Mouse (Mus musculus) heart, embryonic 11.5 days (tissue): Measurements from ENCODE around the gene Nptxr. TPM values are rescaled to one million over a fixed set of nuclear protein-coding genes. Genes with fewer than 3 reads are reported as not detected.

Source experiments
- ATAC-seq: fragments of 200-750 bp; cut with Nextera tagmentation; replicated peaks from 2 replicates; pipeline ENCODE4 v1.8.0; 2017; ENCODE audit warnings: moderate library complexity; ENCODE audit not compliant: insufficient number of reproducible peaks, low FRiP score, low TSS enrichment
- H3K27ac ChIP-seq: fragments of 300-500 bp; sonication (generic); 2 replicates; pipeline ENCODE4 v1.5.1; 2014; ENCODE audit warnings: mild to moderate bottlenecking, low read depth, low read length
- H3K27me3 ChIP-seq: fragments of 300-500 bp; sonication (generic); 2 replicates; pipeline ENCODE4 v1.6.1; 2014; ENCODE audit warnings: mild to moderate bottlenecking, low read length, mixed read lengths; ENCODE audit not compliant: control insufficient read depth, insufficient read depth
- H3K36me3 ChIP-seq: fragments of 300-500 bp; sonication (generic); 2 replicates; pipeline ENCODE4 v1.6.1; 2014; ENCODE audit warnings: mild to moderate bottlenecking, low read length, moderate library complexity, mixed read lengths; ENCODE audit not compliant: control insufficient read depth, insufficient read depth
- H3K4me1 ChIP-seq: fragments of 300-500 bp; sonication (generic); 2 replicates; pipeline ENCODE4 v1.6.1; 2014; ENCODE audit warnings: low read length; ENCODE audit not compliant: control insufficient read depth, insufficient read depth
- H3K4me2 ChIP-seq: fragments of 300-500 bp; sonication (generic); 2 replicates; pipeline ENCODE4 v1.6.1; 2014; ENCODE audit warnings: mild to moderate bottlenecking, moderate library complexity
- H3K4me3 ChIP-seq: fragments of 300-500 bp; sonication (generic); 2 replicates; pipeline ENCODE4 v1.5.1; 2014; ENCODE audit warnings: low read depth, low read length
- H3K9ac ChIP-seq: fragments of 300-500 bp; sonication (generic); 2 replicates; pipeline ENCODE4 v1.6.1; 2014; ENCODE audit warnings: mild to moderate bottlenecking, low read depth, low read length, moderate library complexity
- H3K9me3 ChIP-seq: fragments of 300-500 bp; sonication (generic); replicated peaks from 2 replicates; pipeline ENCODE4 v1.6.1; 2016; ENCODE audit warnings: low read length; ENCODE audit not compliant: control insufficient read depth
- WGBS: fragments of 180-500 bp; shearing (Covaris S2); extraction: QIAGEN DNeasy Blood & Tissue Kit; methylation state at CpG from one replicate; pipeline ENCODE4 v1.1.7; 2014; ENCODE audit not compliant: insufficient replicate concordance; 5-methylcytosine and 5-hydroxymethylcytosine counted together
- polyA plus RNA-seq: library from polyadenylated mRNA; unstranded; fragments of >200 nt; fragmentation: Nextera tagmentation; extraction: Ambion mirVana; gene quantifications from 2 replicates; pipeline ENCODE4 v1.2.1, GENCODE M21; 2014

Nptxr gene
- polyA plus RNA-seq, 1 experiment from 2014 or later, result 0.83 TPM

DNA sequence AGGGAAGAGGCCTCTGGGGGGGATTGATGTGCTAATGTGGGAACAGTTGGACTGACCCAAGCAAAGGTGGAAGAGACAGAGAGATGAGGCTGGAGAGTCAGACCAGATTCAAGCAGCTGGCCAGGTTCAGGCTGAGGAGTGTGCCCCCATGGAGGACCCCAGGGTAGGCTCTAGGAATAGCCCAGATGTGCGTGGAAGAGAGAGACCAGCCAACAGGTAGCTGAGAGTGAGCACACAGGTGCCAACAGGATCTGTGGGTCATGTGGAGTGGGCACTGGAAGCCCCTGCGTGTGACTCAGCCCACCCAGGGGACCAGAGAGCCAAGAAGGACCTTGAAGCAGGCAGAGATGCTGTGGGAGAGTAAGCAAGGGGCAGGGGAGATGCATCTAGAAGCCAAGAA, 2.9 kb downstream of the Nptxr start:
- Histone ChIP-seq H3K4me1 (peaks cover 8% of the 10 kb centered on the region; the same call in 1 of the 2 replicates), H3K4me2 (no peak overlapping the region), H3K4me3 (no peak overlapping the region), H3K27ac (no peak overlapping the region), H3K36me3 (no peaks in the 10 kb centered on the region), H3K9me3 (no peaks in the 10 kb centered on the region), H3K27me3 (peaks cover 71% of the 10 kb centered on the region), H3K9ac (no peak overlapping the region)
- no peak for ATAC-seq
- 61% methylated on average over 2 of the region's 2 CpGs for WGBS

DNA sequence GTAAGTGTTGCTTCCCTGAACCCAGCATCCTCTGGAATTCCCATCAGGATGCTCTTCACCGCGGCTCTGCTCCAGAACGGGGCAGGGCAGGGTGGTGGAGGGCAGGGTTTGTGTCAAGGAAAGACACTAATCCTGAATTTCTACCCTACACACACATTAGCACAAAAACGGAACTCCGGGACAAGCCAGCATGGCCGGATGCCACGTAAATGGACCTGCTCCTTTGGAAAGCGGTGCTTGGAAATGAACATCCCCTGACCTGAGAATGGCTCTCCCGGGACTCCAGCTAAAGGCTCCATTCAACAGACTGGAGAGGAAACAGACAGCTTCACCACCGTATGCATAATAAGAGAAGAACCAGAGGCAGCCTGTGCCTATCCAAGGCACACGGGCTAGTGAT, 3.9 kb downstream of the Nptxr start:
- H3K9me3 ChIP-seq, result no peaks in the 10 kb centered on the region
- H3K36me3 ChIP-seq, result no peaks in the 10 kb centered on the region
- no peak overlapping the region for H3K4me2 ChIP-seq
- H3K27ac ChIP-seq, result no peak overlapping the region
- peaks cover 8% of the 10 kb centered on the region; the same call in 1 of the 2 replicates for H3K4me1 ChIP-seq
- 53% methylated on average over 11 of the region's 11 CpGs for WGBS
- peaks cover 62% of the 10 kb centered on the region for H3K27me3 ChIP-seq
- H3K9ac ChIP-seq, result no peak overlapping the region
- no peak for ATAC-seq
- H3K4me3 ChIP-seq, result no peak overlapping the region

DNA sequence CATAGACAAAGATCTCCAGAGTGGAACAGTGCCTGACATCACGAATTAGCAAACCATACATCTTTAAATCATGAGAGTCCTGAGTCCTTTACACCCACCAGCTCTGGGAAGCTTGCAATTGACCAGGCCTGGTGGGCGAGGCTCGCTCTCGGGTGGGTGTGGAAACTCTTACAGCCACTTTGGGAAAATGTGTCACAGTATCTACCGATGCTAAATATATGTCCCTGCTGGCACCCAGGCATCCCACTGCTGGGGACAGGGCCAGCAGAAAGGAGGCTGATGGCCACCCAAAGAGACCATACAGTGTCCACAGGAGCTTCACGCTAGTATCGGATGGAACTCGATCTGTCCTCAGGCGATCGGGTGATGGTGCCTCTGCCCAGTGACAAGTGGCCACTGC, 6.0 kb downstream of the Nptxr start:
- Histone ChIP-seq H3K36me3 (no peaks in the 10 kb centered on the region), H3K27ac (no peak overlapping the region), H3K9ac (no peak overlapping the region), H3K4me3 (no peak overlapping the region), H3K27me3 (peaks cover 45% of the 10 kb centered on the region), H3K4me2 (no peak overlapping the region), H3K9me3 (no peaks in the 10 kb centered on the region), H3K4me1 (0 out of 2 replicates have a peak, but pooled peaks cover 3% of the 10 kb centered on the region)
- WGBS, result 82% methylated on average over 10 of the region's 10 CpGs
- no peak for ATAC-seq

DNA sequence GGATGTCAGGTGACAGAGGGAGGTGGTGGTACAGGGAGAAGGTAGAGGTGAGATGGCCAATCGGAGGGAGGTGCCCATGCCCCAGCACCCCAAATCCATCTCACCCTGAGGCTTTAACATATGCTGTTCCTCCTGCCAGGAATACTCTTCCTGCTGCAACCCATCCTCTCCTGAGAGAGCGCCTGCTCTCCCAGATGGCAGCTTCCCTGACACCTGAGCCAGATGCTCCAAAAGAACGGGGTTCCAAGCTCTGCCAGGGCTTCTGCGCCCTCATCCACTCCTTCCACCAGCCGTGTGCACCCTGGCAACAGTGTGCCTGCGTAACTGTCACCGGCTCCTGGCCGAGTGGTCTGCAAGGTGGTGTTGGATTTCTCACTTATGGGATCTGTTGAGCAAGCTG, 6.9 kb downstream of the Nptxr start:
- Histone ChIP-seq H3K4me1 (no peaks in the 10 kb centered on the region), H3K27me3 (peaks cover 43% of the 10 kb centered on the region), H3K9ac (no peak overlapping the region), H3K9me3 (no peaks in the 10 kb centered on the region), H3K4me2 (no peak overlapping the region), H3K27ac (no peak overlapping the region), H3K4me3 (no peak overlapping the region), H3K36me3 (no peaks in the 10 kb centered on the region)
- 70% methylated on average over 8 of the region's 8 CpGs for WGBS
- ATAC-seq, result no peak

DNA sequence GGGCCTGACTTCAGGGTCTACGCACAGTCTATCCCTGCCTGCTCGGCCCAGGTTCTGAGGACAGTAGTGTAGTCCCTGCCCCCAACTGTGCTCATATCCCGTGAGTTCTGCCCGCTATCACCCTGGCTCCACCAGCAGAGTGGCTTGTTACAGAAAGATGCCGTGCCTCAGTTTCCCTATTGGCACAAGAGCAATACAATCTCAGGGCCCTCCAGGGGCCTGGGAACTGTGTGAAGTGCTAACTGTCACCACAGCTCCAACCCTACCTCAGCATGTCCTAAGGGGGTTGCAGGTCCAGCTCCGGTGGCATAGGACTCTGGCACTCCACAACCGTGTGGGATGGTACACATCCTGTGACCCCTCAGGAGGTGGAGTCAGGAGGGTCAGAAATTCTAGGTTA, 7.5 kb downstream of the Nptxr start:
- no peaks in the 10 kb centered on the region for H3K4me1 ChIP-seq
- no peak overlapping the region for H3K27ac ChIP-seq
- no peak for ATAC-seq
- peaks cover 44% of the 10 kb centered on the region for H3K27me3 ChIP-seq
- H3K4me2 ChIP-seq, result no peak overlapping the region
- 74% methylated on average over 7 of the region's 7 CpGs for WGBS
- no peak overlapping the region for H3K4me3 ChIP-seq
- no peaks in the 10 kb centered on the region for H3K36me3 ChIP-seq
- H3K9me3 ChIP-seq, result no peaks in the 10 kb centered on the region
- H3K9ac ChIP-seq, result no peak overlapping the region

DNA sequence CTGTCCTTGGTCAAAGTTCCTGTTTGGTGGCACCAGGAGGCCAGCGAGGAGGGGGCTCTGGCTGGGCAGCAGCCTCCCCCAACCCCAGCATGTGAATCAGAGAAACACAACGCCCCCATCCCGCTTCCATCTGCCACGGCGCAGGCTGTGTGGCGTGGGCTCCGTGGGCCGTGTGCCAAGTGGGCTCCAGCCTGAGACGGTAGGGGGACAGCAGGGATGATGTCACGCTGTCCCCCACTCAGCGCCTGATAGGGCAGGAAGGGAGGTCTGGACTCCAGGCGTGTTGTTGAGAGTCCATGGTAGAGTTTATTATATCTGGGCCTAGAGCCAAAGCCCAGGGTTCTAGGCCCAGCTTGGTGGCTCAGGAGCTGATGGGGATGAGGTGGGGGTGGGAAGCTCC, 8.3 kb downstream of the Nptxr start:
- ATAC-seq, result no peak
- H3K36me3 ChIP-seq, result no peaks in the 10 kb centered on the region
- peaks cover 38% of the 10 kb centered on the region for H3K27me3 ChIP-seq
- WGBS, result 77% methylated on average over 12 of the region's 12 CpGs
- H3K27ac ChIP-seq, result no peak overlapping the region
- no peak overlapping the region for H3K4me3 ChIP-seq
- H3K9me3 ChIP-seq, result no peaks in the 10 kb centered on the region
- no peaks in the 10 kb centered on the region for H3K4me1 ChIP-seq
- no peak overlapping the region for H3K4me2 ChIP-seq
- H3K9ac ChIP-seq, result no peak overlapping the region

DNA sequence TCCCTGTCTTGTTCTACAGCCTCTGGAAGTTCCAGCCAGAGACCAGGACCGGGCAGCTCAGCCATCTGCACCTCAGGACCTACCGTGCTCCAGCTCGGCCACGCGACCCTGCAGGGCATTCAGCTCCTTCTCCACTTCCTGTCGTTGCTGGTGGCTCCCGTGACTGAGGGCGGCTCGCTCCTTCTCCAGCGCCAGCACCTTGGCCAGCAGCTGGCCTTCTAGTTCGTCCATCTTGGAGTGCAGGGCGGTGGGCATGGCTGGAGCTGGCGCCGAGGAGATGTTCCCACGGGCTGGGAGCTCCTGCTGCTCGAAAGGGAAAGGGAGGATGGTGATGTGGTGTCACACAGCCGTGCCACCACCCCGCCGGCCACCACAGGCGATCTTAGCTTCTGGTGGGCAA, 10.4 kb downstream of the Nptxr start:
- no peaks in the 10 kb centered on the region for H3K9me3 ChIP-seq
- no peaks in the 10 kb centered on the region for H3K4me1 ChIP-seq
- H3K27me3 ChIP-seq, result peaks cover 27% of the 10 kb centered on the region
- no peak overlapping the region for H3K27ac ChIP-seq
- H3K4me3 ChIP-seq, result no peak overlapping the region
- no peak overlapping the region for H3K4me2 ChIP-seq
- no peaks in the 10 kb centered on the region for H3K36me3 ChIP-seq
- 16% methylated on average over 20 of the region's 20 CpGs for WGBS
- H3K9ac ChIP-seq, result no peak overlapping the region
- no peak for ATAC-seq

DNA sequence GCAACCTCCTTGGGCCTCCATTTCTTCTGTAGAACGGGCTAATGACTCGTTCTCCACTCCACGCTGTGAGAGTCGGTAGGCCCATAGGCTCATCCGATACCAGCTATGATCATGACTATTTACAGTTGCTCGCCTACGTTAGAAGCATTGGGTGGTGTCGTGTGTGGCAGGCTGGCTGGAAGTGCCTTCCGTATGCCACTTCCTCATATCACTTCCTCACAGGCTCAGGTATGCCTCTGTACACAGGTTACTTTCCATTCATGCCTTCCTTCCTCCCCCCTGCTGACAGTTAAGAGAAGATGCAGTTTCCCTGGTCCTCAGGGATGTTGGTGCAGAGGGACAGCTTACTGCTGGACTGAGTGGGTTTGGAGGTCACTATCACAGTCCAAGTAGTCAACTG, 11.5 kb downstream of the Nptxr start:
- Histone ChIP-seq H3K36me3 (no peaks in the 10 kb centered on the region), H3K4me1 (no peaks in the 10 kb centered on the region), H3K27ac (no peak overlapping the region), H3K9ac (no peak overlapping the region), H3K27me3 (peaks cover 33% of the 10 kb centered on the region), H3K9me3 (no peaks in the 10 kb centered on the region), H3K4me2 (no peak overlapping the region), H3K4me3 (no peak overlapping the region)
- 87% methylated on average over 9 of the region's 9 CpGs for WGBS
- ATAC-seq, result no peak

DNA sequence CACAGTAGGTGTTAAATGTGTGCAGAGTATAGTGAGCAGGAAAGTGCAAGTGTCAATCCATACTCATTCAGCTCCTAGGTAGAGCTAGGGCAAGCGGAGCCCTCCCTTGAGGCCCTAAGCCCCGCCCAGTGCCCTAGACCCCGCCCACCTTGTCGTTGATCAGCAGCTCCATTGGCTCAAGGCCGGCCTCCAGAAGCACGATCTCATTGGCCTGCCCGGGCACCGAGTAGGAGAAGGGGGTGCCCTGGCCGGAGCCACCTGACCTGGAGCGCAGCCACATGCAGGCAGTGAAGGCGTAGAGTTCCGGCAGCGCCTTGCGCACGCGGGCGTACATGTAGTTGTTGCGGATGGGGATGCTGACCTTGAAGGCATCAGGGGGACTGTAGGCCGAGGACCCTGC, 12.1 kb downstream of the Nptxr start:
- no peaks in the 10 kb centered on the region for H3K9me3 ChIP-seq
- no peaks in the 10 kb centered on the region for H3K36me3 ChIP-seq
- H3K27ac ChIP-seq, result no peak overlapping the region
- 15% methylated on average over 19 of the region's 19 CpGs for WGBS
- peaks cover 33% of the 10 kb centered on the region for H3K27me3 ChIP-seq
- H3K9ac ChIP-seq, result no peak overlapping the region
- H3K4me1 ChIP-seq, result no peaks in the 10 kb centered on the region
- no peak overlapping the region for H3K4me2 ChIP-seq
- no peak overlapping the region for H3K4me3 ChIP-seq
- no peak for ATAC-seq
